Mouse (Mus musculus): ENCODE data around the gene Uba5. TPM values are rescaled to one million over a fixed set of nuclear protein-coding genes. Genes with fewer than 3 reads are reported as not detected.

Uba5 gene
- polyA plus RNA-seq (2014; fragmentation: Nextera tagmentation; extraction: Ambion mirVana), result 41.7 and 42.2 TPM in 2 replicates

- DNase-seq (ENCODE audit: low spot score), result peak; percentile 67
- Histone ChIP-seq H3K4me3 (ENCODE audit: low read depth, low read length) (peak within 1 kb of the TSS; percentile 88), H3K4me1 (replicated peaks; ENCODE audit: control insufficient read depth, insufficient read depth, low read length) (peaks cover 9% of the 10 kb centered on the region), H3K36me3 (ENCODE audit: control insufficient read depth, insufficient read depth, low read length) (peaks cover 5% of the 10 kb centered on the region; the same call in 1 of the 2 replicates), H3K4me2 (peak within 1 kb of the TSS; percentile 89), H3K9ac (ENCODE audit: low read depth, low read length) (peak within 1 kb of the TSS; percentile 77), H3K9me3 (ENCODE audit: control insufficient read depth, low read length) (no peaks in the 10 kb centered on the region), H3K27me3 (replicated peaks; ENCODE audit: control insufficient read depth, insufficient read depth, low read length) (no peaks in the 10 kb centered on the region), H3K27ac (ENCODE audit: low read depth, low read length) (no peak within 1 kb of the TSS; the same call in 1 of the 2 replicates)
- under 1% methylated on average over 59 of the region's 59 CpGs for WGBS
- ATAC-seq (replicated peaks; ENCODE audit: low FRiP score), result peak; percentile 76
These were observed at the start of gene Uba5 for GRCm38 (mm10) chr9:104062430-104063243. Uba5 (minus strand) TSS chr9:104063134.

- ATAC-seq (replicated peaks; ENCODE audit: low FRiP score), result no peak
These were observed 46.2 kb upstream of the Uba5 start for GRCm38 (mm10) chr9:104109151-104109550.

GRCm38 (mm10) chr9:104108571-104109143, 45.7 kb upstream of the Uba5 start:
- DNase-seq (ENCODE audit: low spot score) (no peak), ATAC-seq (replicated peaks; ENCODE audit: low FRiP score) (no peak)
- no peak overlapping the region for H3K9ac ChIP-seq (ENCODE audit: low read depth, low read length)
- H3K36me3 ChIP-seq (ENCODE audit: control insufficient read depth, insufficient read depth, low read length), result no peaks in the 10 kb centered on the region
- H3K4me1 ChIP-seq (replicated peaks; ENCODE audit: control insufficient read depth, insufficient read depth, low read length), result no peaks in the 10 kb centered on the region
- no peaks in the 10 kb centered on the region for H3K9me3 ChIP-seq (ENCODE audit: control insufficient read depth, low read length)
- no peak overlapping the region for H3K4me2 ChIP-seq
- H3K4me3 ChIP-seq (ENCODE audit: low read depth, low read length), result no peak overlapping the region
- no peak overlapping the region for H3K27ac ChIP-seq (ENCODE audit: low read depth, low read length)
- H3K27me3 ChIP-seq (replicated peaks; ENCODE audit: control insufficient read depth, insufficient read depth, low read length), result no peaks in the 10 kb centered on the region
- WGBS, result 54% methylated on average over 2 of the region's 2 CpGs

More at GRCm38 (mm10) chr9:104109151-104109550, 46.2 kb upstream of the Uba5 start:
- no peaks in the 10 kb centered on the region for H3K36me3 ChIP-seq (ENCODE audit: control insufficient read depth, insufficient read depth, low read length)
- WGBS, result 90% methylated on average over 5 of the region's 5 CpGs
- no peaks in the 10 kb centered on the region for H3K9me3 ChIP-seq (ENCODE audit: control insufficient read depth, low read length)
- H3K4me2 ChIP-seq, result no peak overlapping the region
- no peak overlapping the region for H3K27ac ChIP-seq (ENCODE audit: low read depth, low read length)
- H3K27me3 ChIP-seq (replicated peaks; ENCODE audit: control insufficient read depth, insufficient read depth, low read length), result no peaks in the 10 kb centered on the region
- no peak overlapping the region for H3K4me3 ChIP-seq (ENCODE audit: low read depth, low read length)
- H3K4me1 ChIP-seq (replicated peaks; ENCODE audit: control insufficient read depth, insufficient read depth, low read length), result no peaks in the 10 kb centered on the region
- DNase-seq (ENCODE audit: low spot score), result no peak
- H3K9ac ChIP-seq (ENCODE audit: low read depth, low read length), result no peak overlapping the region

GRCm38 (mm10) chr9:104107482-104107881, 44.5 kb upstream of the Uba5 start:
- DNase-seq (ENCODE audit: low spot score) (no peak), ATAC-seq (replicated peaks; ENCODE audit: low FRiP score) (no peak)
- H3K4me1 ChIP-seq (replicated peaks; ENCODE audit: control insufficient read depth, insufficient read depth, low read length), result no peaks in the 10 kb centered on the region
- H3K9me3 ChIP-seq (ENCODE audit: control insufficient read depth, low read length), result no peaks in the 10 kb centered on the region
- H3K4me2 ChIP-seq, result no peak overlapping the region
- no peak overlapping the region for H3K4me3 ChIP-seq (ENCODE audit: low read depth, low read length)
- no peaks in the 10 kb centered on the region for H3K27me3 ChIP-seq (replicated peaks; ENCODE audit: control insufficient read depth, insufficient read depth, low read length)
- no peak overlapping the region for H3K27ac ChIP-seq (ENCODE audit: low read depth, low read length)
- H3K9ac ChIP-seq (ENCODE audit: low read depth, low read length), result no peak overlapping the region
- H3K36me3 ChIP-seq (ENCODE audit: control insufficient read depth, insufficient read depth, low read length), result no peaks in the 10 kb centered on the region
- WGBS, result 64% methylated on average over 6 of the region's 6 CpGs

- WGBS, result 80% methylated on average over 9 of the region's 9 CpGs
- H3K9me3 ChIP-seq (ENCODE audit: control insufficient read depth, low read length), result no peaks in the 10 kb centered on the region
- H3K4me3 ChIP-seq (ENCODE audit: low read depth, low read length), result no peak overlapping the region
- H3K4me1 ChIP-seq (replicated peaks; ENCODE audit: control insufficient read depth, insufficient read depth, low read length), result no peaks in the 10 kb centered on the region
- H3K9ac ChIP-seq (ENCODE audit: low read depth, low read length), result no peak overlapping the region
- no peak overlapping the region for H3K27ac ChIP-seq (ENCODE audit: low read depth, low read length)
- H3K36me3 ChIP-seq (ENCODE audit: control insufficient read depth, insufficient read depth, low read length), result no peaks in the 10 kb centered on the region
- DNase-seq (ENCODE audit: low spot score) (no peak), ATAC-seq (replicated peaks; ENCODE audit: low FRiP score) (no peak)
- H3K4me2 ChIP-seq, result no peak overlapping the region
- H3K27me3 ChIP-seq (replicated peaks; ENCODE audit: control insufficient read depth, insufficient read depth, low read length), result no peaks in the 10 kb centered on the region
These were observed 44.0 kb upstream of the Uba5 start for GRCm38 (mm10) chr9:104106930-104107329.

- no peak for ATAC-seq (replicated peaks; ENCODE audit: low FRiP score)
- WGBS, result 88% methylated on average over 2 of the region's 2 CpGs
These were observed 42.1 kb upstream of the Uba5 start for GRCm38 (mm10) chr9:104104986-104105385.

GRCm38 (mm10) chr9:104102901-104103300, 40.0 kb upstream of the Uba5 start:
- Histone ChIP-seq H3K4me1 (replicated peaks; ENCODE audit: control insufficient read depth, insufficient read depth, low read length) (no peaks in the 10 kb centered on the region), H3K27me3 (replicated peaks; ENCODE audit: control insufficient read depth, insufficient read depth, low read length) (no peaks in the 10 kb centered on the region), H3K4me3 (ENCODE audit: low read depth, low read length) (no peak overlapping the region), H3K27ac (ENCODE audit: low read depth, low read length) (no peak overlapping the region), H3K9ac (ENCODE audit: low read depth, low read length) (no peak overlapping the region), H3K4me2 (no peak overlapping the region), H3K36me3 (ENCODE audit: control insufficient read depth, insufficient read depth, low read length) (no peaks in the 10 kb centered on the region), H3K9me3 (ENCODE audit: control insufficient read depth, low read length) (no peaks in the 10 kb centered on the region)
- 64% methylated on average over 2 of the region's 2 CpGs for WGBS
- DNase-seq (ENCODE audit: low spot score) (no peak), ATAC-seq (replicated peaks; ENCODE audit: low FRiP score) (no peak)

More at GRCm38 (mm10) chr9:104104986-104105385, 42.1 kb upstream of the Uba5 start:
- Histone ChIP-seq H3K9ac (ENCODE audit: low read depth, low read length) (no peak overlapping the region), H3K36me3 (ENCODE audit: control insufficient read depth, insufficient read depth, low read length) (no peaks in the 10 kb centered on the region), H3K9me3 (ENCODE audit: control insufficient read depth, low read length) (no peaks in the 10 kb centered on the region), H3K4me3 (ENCODE audit: low read depth, low read length) (no peak overlapping the region), H3K27ac (ENCODE audit: low read depth, low read length) (no peak overlapping the region), H3K4me2 (no peak overlapping the region), H3K4me1 (replicated peaks; ENCODE audit: control insufficient read depth, insufficient read depth, low read length) (no peaks in the 10 kb centered on the region), H3K27me3 (replicated peaks; ENCODE audit: control insufficient read depth, insufficient read depth, low read length) (no peaks in the 10 kb centered on the region)
- DNase-seq (ENCODE audit: low spot score), result no peak

- DNase-seq (ENCODE audit: low spot score) (no peak), ATAC-seq (replicated peaks; ENCODE audit: low FRiP score) (no peak)
- no peaks in the 10 kb centered on the region for H3K9me3 ChIP-seq (ENCODE audit: control insufficient read depth, low read length)
- no peaks in the 10 kb centered on the region for H3K36me3 ChIP-seq (ENCODE audit: control insufficient read depth, insufficient read depth, low read length)
- H3K4me1 ChIP-seq (replicated peaks; ENCODE audit: control insufficient read depth, insufficient read depth, low read length), result no peaks in the 10 kb centered on the region
- WGBS, result 47% methylated on average over 6 of the region's 6 CpGs
- no peak overlapping the region for H3K4me2 ChIP-seq
- H3K9ac ChIP-seq (ENCODE audit: low read depth, low read length), result no peak overlapping the region
- no peak overlapping the region for H3K27ac ChIP-seq (ENCODE audit: low read depth, low read length)
- no peak overlapping the region for H3K4me3 ChIP-seq (ENCODE audit: low read depth, low read length)
- no peaks in the 10 kb centered on the region for H3K27me3 ChIP-seq (replicated peaks; ENCODE audit: control insufficient read depth, insufficient read depth, low read length)
These were observed 39.4 kb upstream of the Uba5 start for GRCm38 (mm10) chr9:104102301-104102700.

Data from liver, embryonic 11.5 days (tissue).